Mouse (Mus musculus) neural tube, embryonic 14.5 days (tissue): ENCODE measurements around the gene Il13. TPM values are rescaled to one million over a fixed set of nuclear protein-coding genes. Genes with fewer than 3 reads are reported as not detected.

Source experiments
- ATAC-seq: fragments of 200-750 bp; cut with Nextera tagmentation; 2 replicates; pipeline ENCODE4 v1.8.0; 2017; ENCODE audit warnings: low read depth, mild to moderate bottlenecking, moderate TSS enrichment, moderate library complexity
- H3K27ac ChIP-seq: fragments of 300-500 bp; sonication (generic); 2 replicates; pipeline ENCODE4 v1.5.1; 2014; ENCODE audit warnings: low read depth, mild to moderate bottlenecking, control low read depth, low read length, moderate library complexity, mixed read lengths
- H3K27me3 ChIP-seq: fragments of 300-500 bp; sonication (generic); 2 replicates; pipeline ENCODE4 v1.6.1; 2014; ENCODE audit warnings: low read length; ENCODE audit not compliant: control insufficient read depth, insufficient read depth
- H3K36me3 ChIP-seq: fragments of 300-500 bp; sonication (generic); 2 replicates; pipeline ENCODE4 v1.6.1; 2014; ENCODE audit warnings: low read length, mixed read lengths; ENCODE audit not compliant: control insufficient read depth, insufficient read depth
- H3K4me1 ChIP-seq: fragments of 300-500 bp; sonication (generic); 2 replicates; pipeline ENCODE4 v1.6.1; 2014; ENCODE audit warnings: low read length; ENCODE audit not compliant: control insufficient read depth, insufficient read depth
- H3K4me2 ChIP-seq: fragments of 300-500 bp; sonication (generic); 2 replicates; pipeline ENCODE4 v1.6.1; 2014; ENCODE audit warnings: mild to moderate bottlenecking, low read depth, low read length, control low read depth
- H3K4me3 ChIP-seq: fragments of 300-500 bp; sonication (generic); 2 replicates; pipeline ENCODE4 v1.5.1; 2014; ENCODE audit warnings: low read depth, low read length, control low read depth, mixed read lengths
- H3K9ac ChIP-seq: fragments of 300-500 bp; sonication (generic); replicated peaks from 2 replicates; pipeline ENCODE4 v1.6.1; 2014; ENCODE audit warnings: low read depth, mild to moderate bottlenecking, control low read depth, low read length, mixed read lengths
- H3K9me3 ChIP-seq: fragments of 300-500 bp; sonication (generic); 2 replicates; pipeline ENCODE4 v1.6.1; 2016; ENCODE audit warnings: low read length; ENCODE audit not compliant: control insufficient read depth
- WGBS: fragments of 180-500 bp; shearing (Covaris S2); extraction: QIAGEN DNeasy Blood & Tissue Kit; methylation state at CpG from one replicate; pipeline ENCODE4 v1.1.7; 2014; 5-methylcytosine and 5-hydroxymethylcytosine counted together
- polyA plus RNA-seq: library from polyadenylated mRNA; unstranded; fragments of >200 nt; fragmentation: Nextera tagmentation; extraction: Ambion mirVana; gene quantifications from 2 replicates; pipeline ENCODE4 v1.2.1, GENCODE M21; 2014

Gene Il13
- not detected in 2 replicates for polyA plus RNA-seq

GRCm38 (mm10) chr11:53634556-53634955, at the start of gene Il13:
TSS of gene Il13 (minus strand) at chr11:53634702.
- no peaks in the 10 kb centered on the region for H3K36me3 ChIP-seq
- H3K27ac ChIP-seq = no peak within 1 kb of the TSS
- peaks cover 3% of the 10 kb centered on the region; the same call in 1 of the 2 replicates for H3K4me1 ChIP-seq
- 96% methylated on average over 8 of the region's 8 CpGs for WGBS
- no peak within 1 kb of the TSS for H3K4me2 ChIP-seq
- H3K9me3 ChIP-seq = no peaks in the 10 kb centered on the region
- no peak for ATAC-seq
- no peak within 1 kb of the TSS for H3K9ac ChIP-seq
- peaks cover 4% of the 10 kb centered on the region; the same call in 1 of the 2 replicates for H3K27me3 ChIP-seq
- H3K4me3 ChIP-seq = no peak within 1 kb of the TSS

GRCm38 (mm10) chr11:53682994-53683530, 48.6 kb upstream of the Il13 start:
- WGBS = 94% methylated on average over 9 of the region's 9 CpGs
- Histone ChIP-seq H3K36me3 (peaks cover 3% of the 10 kb centered on the region; the same call in 1 of the 2 replicates), H3K27ac (no peak overlapping the region), H3K9ac (no peak overlapping the region), H3K4me2 (no peak overlapping the region), H3K27me3 (no peaks in the 10 kb centered on the region), H3K4me1 (no peaks in the 10 kb centered on the region), H3K9me3 (no peaks in the 10 kb centered on the region), H3K4me3 (no peak overlapping the region)
- no peak for ATAC-seq

- ATAC-seq = no peak
- WGBS = 95% methylated on average over 2 of the region's 2 CpGs
Measured at GRCm38 (mm10) chr11:53682170-53682569, 47.7 kb upstream of the Il13 start.

GRCm38 (mm10) chr11:53681686-53682085, 47.2 kb upstream of the Il13 start:
- Histone ChIP-seq H3K4me3 (no peak overlapping the region), H3K27me3 (no peaks in the 10 kb centered on the region), H3K27ac (no peak overlapping the region), H3K36me3 (peaks cover 3% of the 10 kb centered on the region; the same call in 1 of the 2 replicates), H3K4me2 (no peak overlapping the region), H3K9me3 (no peaks in the 10 kb centered on the region), H3K9ac (no peak overlapping the region), H3K4me1 (no peaks in the 10 kb centered on the region)
- no peak for ATAC-seq
- WGBS = 96% methylated on average over 2 of the region's 2 CpGs

More at GRCm38 (mm10) chr11:53682170-53682569, 47.7 kb upstream of the Il13 start:
- no peak overlapping the region for H3K4me3 ChIP-seq
- no peak overlapping the region for H3K27ac ChIP-seq
- H3K4me1 ChIP-seq = no peaks in the 10 kb centered on the region
- H3K4me2 ChIP-seq = no peak overlapping the region
- no peaks in the 10 kb centered on the region for H3K9me3 ChIP-seq
- H3K9ac ChIP-seq = no peak overlapping the region
- peaks cover 3% of the 10 kb centered on the region; the same call in 1 of the 2 replicates for H3K36me3 ChIP-seq
- no peaks in the 10 kb centered on the region for H3K27me3 ChIP-seq

GRCm38 (mm10) chr11:53680141-53680540, 45.6 kb upstream of the Il13 start:
- Histone ChIP-seq H3K9me3 (no peaks in the 10 kb centered on the region), H3K9ac (no peak overlapping the region), H3K27me3 (no peaks in the 10 kb centered on the region), H3K4me3 (no peak overlapping the region), H3K4me1 (no peaks in the 10 kb centered on the region), H3K27ac (no peak overlapping the region), H3K36me3 (peaks cover 3% of the 10 kb centered on the region; the same call in 1 of the 2 replicates), H3K4me2 (no peak overlapping the region)
- ATAC-seq = no peak
- 89% methylated on average over 4 of the region's 4 CpGs for WGBS

GRCm38 (mm10) chr11:53671414-53671813, 36.9 kb upstream of the Il13 start:
- Histone ChIP-seq H3K27ac (no peak overlapping the region), H3K27me3 (no peaks in the 10 kb centered on the region), H3K36me3 (no peaks in the 10 kb centered on the region), H3K4me2 (no peak overlapping the region), H3K9ac (no peak overlapping the region), H3K4me3 (no peak overlapping the region), H3K4me1 (no peaks in the 10 kb centered on the region), H3K9me3 (no peaks in the 10 kb centered on the region)
- ATAC-seq = no peak
- 95% methylated on average over 4 of the region's 4 CpGs for WGBS

- ATAC-seq = no peak
- no peak overlapping the region for H3K27ac ChIP-seq
Measured at GRCm38 (mm10) chr11:53664091-53664490, 29.6 kb upstream of the Il13 start.

GRCm38 (mm10) chr11:53662794-53663674, 28.5 kb upstream of the Il13 start:
- 88% methylated on average over 14 of the region's 14 CpGs for WGBS
- Histone ChIP-seq H3K4me2 (no peak overlapping the region), H3K9me3 (no peaks in the 10 kb centered on the region), H3K36me3 (no peaks in the 10 kb centered on the region), H3K4me1 (no peaks in the 10 kb centered on the region), H3K27me3 (no peaks in the 10 kb centered on the region), H3K27ac (no peak overlapping the region), H3K9ac (no peak overlapping the region), H3K4me3 (no peak overlapping the region)
- no peak for ATAC-seq

More at GRCm38 (mm10) chr11:53664091-53664490, 29.6 kb upstream of the Il13 start:
- Histone ChIP-seq H3K9ac (no peak overlapping the region), H3K36me3 (no peaks in the 10 kb centered on the region), H3K9me3 (no peaks in the 10 kb centered on the region), H3K4me3 (no peak overlapping the region), H3K27me3 (no peaks in the 10 kb centered on the region), H3K4me2 (no peak overlapping the region), H3K4me1 (no peaks in the 10 kb centered on the region)
- 87% methylated on average over 5 of the region's 5 CpGs for WGBS

GRCm38 (mm10) chr11:53657828-53658227, 23.3 kb upstream of the Il13 start:
- Histone ChIP-seq H3K27ac (no peak overlapping the region), H3K4me1 (no peaks in the 10 kb centered on the region), H3K4me2 (no peak overlapping the region), H3K9me3 (no peaks in the 10 kb centered on the region), H3K27me3 (no peaks in the 10 kb centered on the region), H3K36me3 (no peaks in the 10 kb centered on the region), H3K4me3 (no peak overlapping the region), H3K9ac (no peak overlapping the region)
- no peak for ATAC-seq
- 95% methylated on average over 6 of the region's 6 CpGs for WGBS
